Mouse (Mus musculus): Measurements from ENCODE around the gene Gm17555.
"Not testable (repeated sequence)": the region's sequence is repeated elsewhere in the genome, so short reads cannot be mapped to it uniquely, and the experiment has no call there.

The Gm17555 gene

DNA sequence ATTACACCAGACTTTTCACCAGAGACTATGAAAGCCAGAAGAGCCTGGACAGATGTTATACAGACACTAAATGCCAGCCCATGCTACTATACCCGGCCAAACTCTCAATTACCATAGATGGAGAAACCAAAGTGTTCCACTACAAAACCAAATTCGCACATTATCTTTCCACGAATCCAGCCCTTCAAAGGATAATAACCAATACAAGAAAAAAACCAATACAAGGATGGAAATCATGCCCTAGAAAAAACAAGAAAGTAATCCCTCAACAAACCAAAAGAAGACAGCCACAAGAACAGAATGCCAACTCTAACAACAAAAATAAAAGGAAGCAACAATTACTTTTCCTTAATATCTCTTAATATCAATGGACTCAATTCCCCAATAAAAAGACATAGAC is at the start of gene Gm17555:
Gene Gm17555, plus strand, starts transcription at position 301 of the 400 bp plus-strand sequence.
- not testable (repeated sequence) for DNase-seq

DNA sequence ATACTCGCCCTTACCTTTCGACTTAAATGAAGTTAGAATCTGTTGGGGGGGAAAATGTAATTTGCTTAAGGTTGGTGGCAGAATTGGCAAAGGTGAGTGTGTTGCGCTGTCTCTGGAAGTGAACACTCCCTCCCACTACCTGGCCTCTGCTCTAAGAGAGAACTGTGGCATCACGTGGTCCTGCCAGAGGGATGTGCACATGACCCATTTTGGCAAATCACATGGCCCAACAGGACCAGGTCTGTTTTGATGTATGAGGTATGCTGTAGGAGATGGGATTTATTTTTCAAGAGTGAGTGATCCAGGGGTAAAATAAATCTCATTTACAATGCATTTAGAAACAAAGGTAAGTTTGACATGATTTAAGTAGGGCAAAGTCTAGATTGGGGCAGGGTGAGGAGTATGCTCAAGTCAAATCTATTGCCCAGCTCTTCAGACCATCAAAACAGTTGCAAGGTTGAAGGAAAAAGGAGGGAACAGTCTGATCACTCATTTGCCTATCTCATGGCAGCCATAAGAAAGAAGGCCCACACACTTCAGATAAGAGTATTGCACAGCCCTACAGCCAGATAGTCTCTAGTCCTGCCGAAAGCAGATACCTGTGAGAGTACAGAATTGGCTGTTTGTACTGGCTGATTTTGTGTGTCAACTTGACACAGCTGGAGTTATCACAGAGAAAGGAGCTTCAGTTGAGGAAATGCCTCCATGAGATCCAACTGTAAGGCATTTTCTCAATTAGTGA is 49.5 kb upstream of the Gm17555 start:
- no peak for DNase-seq

DNA sequence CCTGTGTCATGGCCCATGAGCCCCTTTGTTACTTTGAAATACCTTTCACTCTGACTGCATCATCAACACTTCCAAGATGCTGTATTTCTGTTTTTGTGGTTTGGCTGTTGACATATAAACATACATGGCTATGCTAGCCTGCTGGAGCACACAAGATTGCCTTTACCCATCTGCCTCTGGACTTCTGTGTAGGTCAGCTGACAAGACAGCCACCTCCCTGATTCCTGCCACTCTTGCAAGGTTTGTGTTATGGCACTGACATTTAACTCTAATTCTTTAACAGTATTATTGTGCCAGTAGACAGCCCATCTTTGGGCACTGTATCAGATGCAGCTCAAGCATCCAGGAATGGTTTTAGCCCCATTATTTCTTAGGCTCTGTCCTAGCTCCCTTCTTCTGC is 48.6 kb upstream of the Gm17555 start:
- no peak for DNase-seq

DNA sequence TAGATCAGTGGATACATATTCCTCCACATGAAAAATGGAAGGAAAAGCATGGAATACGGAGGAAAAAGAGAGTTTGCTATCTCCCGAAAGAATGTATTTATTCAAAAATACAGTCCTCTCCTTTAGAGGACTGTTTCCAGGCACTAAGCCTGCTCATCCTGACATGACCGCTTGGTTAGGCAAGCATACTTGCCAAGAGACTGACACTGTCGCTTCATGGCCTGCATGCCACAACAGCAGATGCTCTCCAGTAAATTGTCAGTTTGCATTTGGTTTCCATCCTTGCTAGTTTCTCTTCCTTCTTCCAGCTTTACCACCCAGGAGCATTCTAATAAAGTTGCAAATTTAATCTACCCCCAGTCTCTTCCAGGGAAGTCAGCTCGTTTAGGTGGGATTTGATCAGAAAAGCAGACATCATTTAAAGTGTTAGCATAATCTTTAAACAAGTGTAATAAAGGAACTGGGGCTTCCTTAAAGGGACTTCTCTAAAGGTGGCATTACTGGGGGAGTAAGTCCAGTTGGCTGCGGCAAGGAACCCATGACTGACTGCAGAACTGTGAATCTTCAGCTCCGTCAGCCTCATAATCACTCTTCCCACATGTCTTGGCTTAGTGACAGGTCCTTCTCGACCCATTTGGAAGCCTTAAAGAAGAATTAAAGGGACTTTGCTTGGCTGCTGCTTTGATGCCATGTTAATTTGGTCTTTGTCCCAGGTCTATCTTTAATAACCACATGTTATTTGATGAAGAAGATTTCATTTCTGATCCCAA is 47.9 kb upstream of the Gm17555 start:
- peak; percentile 43 for DNase-seq

DNA sequence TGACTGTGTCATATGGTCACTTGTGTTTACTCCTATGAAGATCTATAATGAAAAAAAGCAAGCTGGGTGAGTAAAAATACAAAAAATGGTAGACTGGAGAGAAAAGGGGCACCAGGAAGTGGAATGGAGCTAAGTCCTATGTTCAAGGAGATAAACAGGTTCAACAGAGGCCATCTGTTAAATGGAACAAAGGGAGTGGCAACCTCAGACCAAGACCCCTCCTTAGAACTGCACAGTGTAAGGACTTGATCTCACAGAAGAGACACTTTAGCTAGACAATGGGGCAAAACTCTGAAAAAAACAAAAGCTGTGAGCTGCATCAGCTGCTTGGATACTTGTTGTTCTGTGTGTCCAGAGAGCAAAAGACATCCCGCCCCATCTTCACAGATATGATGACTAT is 43.5 kb upstream of the Gm17555 start:
- DNase-seq: no peak

DNA sequence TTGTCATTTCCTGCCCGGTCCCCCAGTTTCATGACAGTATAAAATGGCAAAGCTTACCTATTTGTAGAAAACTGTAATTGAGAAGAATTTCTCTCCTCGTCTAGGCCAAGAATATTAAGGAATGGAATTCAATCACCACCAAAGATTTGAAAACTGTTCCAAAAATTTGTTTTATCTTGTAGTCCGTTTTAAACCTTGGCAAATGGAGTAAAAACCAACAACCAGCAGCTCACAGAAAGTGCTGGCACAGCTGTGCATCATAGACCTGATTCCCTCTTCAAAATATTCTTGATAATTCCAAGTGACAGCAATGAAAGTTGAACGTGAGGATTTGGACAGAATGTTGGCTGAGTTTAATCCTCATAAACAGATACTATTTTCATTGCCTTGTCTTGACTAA is 23.6 kb upstream of the Gm17555 start:
- DNase-seq: no peak

DNA sequence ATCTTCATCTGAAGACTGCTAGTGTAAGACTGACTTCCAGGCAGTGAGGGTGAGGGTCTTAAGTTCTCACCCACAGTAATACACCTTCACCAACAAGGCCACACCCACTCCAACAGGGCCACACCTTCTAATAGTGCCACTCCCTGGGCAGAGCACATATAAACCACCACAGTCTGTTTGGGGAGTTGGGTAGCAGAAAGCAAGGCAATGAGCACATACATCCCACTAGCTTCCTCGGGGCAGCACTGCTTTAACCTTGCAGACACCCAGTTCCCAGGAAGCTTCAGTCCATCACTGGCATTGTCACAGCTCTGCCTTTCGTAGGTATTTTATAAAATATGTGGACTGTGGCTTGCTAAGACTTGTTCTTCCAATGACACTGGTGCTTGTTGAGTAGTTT is 22.8 kb upstream of the Gm17555 start:
- no peak for DNase-seq

DNA sequence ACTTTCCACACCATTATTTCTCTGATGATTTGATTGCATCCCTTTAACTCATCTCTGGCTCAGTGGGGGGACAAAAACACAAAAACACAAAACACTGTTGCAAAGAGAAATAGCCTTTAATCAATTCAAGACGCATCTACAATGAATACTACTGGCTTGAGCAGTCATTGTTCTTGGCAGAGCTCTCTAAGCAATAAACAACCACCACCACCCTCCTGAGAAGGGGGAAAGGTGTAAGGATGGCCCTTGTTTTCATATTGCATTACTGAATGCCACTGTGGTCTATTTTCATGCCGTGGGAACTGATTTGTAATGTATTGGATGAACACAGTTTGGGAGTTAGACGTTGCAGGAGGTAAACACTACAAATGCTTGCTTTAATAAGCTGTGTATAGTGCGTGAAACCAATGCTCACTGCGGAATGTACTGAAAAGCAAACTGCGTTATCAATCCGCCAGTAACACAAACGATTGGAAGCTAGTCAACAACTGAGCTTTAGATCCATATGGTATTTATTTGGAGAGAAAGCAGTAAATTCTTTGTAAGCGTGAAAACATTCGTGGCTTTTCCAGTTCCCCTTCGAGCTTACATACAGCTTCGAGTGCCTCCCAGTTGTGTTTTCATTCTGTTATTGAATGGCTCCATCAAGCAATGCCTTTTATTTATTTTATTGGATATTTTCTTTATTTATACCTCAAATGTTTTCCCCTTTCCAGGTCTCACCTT is 19.1 kb upstream of the Gm17555 start:
- no peak for DNase-seq

DNA sequence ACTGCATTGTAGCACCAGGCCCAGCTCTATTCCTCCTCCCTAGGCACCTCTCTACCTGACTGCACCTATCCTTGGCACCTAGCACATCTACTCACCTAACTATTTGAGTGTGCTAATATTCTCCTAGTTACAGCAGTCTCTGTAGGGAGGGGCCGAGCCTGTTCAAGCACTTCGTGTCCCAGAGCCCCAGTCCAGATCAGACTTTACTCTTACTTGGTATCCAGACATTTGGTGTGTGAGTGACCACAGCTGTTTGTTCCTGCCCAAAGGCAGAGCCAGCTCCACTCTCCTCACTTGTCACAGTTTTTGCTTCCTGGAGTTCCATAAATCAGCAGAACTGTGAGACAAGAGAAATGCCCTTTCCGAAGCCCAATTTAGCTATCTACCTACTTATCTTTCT is 15.9 kb upstream of the Gm17555 start:
- no peak for DNase-seq

DNA sequence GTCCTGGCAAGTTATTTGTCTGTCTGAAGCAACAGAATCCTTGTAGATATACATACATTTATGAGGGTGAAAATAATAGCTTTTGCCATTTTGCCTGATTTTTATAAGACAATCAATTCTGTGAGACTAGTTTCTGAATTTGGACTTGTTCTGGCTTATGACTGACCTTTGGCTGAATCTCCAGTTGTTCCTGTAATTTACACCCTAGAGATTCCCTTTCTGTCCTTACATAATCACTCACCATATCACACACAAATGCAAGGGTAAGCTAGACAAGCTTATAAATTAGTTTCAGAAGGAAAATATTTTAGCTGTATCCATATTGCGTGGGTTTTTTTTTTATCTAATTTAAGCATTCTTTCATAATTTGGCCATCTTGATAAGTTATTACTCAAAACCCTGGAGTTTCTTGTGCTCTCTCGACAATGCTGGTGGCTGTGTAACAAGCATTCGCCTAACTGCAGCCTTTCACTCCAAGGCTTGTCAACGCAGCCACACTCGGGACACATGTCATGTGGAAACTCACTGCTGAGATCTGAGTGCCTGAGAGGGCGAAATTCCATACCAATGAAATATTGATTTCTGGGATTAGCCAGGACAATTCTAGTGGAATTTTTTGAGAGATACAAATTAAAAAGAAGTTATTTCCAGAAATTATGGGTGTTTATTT is 3.8 kb upstream of the Gm17555 start:
- no peak for DNase-seq

DNA sequence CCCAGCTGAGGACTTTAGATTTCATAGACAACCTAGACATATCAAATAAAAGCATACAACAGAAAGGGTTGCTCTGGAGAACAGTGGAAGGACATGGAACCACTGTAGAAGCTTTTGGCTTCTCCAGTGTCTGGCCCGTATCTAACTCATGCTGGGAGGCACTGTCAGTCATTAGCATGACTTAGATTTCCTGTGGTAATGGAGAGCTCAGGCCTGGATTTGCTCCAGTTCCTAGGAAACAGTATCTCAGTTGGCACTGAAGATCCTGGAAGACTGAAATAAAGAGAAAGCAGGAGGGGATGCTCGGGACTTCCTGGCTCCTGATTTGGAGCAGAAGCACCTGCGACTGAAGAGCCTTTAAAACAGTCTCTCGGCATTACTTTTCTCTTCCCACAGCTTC is 12.7 kb downstream of the Gm17555 start:
- peak; percentile 68 to 74 for DNase-seq

DNA sequence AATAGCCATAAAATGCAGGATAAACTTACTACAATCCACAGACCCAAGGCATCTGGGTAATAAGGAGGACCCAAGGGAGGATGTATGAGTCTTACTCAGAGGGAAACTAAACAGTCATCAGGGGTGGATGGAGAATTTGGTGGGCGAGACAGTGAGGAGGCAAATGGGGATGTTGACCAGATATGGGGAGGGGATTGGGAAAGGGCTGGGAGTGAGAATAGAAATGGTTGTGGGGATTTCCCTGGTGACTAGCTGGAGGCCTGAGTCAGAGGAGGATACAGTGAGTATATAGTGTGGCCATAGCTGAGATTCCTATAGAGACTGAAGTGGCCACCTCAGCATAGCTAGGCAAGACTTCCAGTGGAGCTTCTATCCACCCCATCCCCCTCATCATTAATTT is 16.8 kb downstream of the Gm17555 start:
- DNase-seq: no peak

DNA sequence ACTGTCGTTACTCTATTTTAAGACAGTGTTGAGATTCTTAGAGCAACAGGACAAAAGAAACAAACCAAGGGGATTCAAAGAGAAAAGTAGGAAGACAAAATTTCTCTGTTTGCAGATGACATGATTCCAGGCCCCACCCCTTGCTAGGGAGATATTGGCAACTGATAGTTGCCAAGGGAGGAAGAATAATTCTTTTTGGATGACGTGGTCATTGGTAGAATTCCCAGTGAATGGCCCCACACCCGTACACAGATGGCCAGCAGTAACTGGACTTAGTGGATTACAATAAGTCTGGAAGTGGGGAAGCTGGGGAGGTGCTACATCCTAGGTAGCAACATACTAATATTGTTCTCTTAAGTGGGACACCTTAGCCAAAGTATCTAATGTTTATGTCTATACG is 22.0 kb downstream of the Gm17555 start:
- peak; percentile 40 to 59 for DNase-seq

DNA sequence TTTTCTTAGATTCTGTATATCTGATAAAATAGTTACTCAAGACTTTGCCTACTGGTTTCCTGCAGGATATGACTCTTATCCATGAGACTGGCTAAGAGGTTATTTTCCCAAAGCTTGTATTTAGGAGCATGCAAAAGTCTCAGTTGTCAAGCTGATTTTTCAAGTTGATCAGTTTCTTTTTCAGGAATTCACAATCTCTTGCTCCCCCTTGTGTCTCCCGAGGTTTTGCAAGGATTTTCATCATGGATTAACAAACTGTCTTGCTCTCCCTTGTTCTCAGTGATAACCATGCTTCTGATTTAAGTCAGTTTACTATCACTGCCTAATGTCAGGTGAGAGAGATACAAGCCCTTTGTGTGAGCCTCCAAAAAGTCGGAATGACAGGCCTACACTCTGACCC is 30.5 kb downstream of the Gm17555 start:
- DNase-seq: peak; percentile 50 to 61

DNA sequence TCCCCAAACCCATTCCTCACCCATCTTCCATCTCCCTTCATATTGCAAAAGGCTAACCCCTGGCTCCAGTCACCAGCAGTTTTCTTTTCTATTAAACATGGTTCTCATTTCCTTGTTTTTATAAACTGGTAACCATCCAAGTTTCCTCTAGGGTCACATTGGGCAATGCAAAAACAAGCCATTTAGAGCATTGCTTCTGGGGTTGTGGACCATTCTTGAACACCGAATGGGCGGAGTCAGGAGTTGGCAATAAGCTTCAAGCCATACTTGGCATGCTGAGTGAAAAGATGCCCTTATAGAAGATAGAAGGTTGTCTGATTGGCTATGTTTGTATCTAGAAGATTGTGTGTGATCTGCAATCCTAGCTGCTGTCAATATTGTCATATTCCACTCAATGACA is 33.6 kb downstream of the Gm17555 start:
- DNase-seq: no peak

DNA sequence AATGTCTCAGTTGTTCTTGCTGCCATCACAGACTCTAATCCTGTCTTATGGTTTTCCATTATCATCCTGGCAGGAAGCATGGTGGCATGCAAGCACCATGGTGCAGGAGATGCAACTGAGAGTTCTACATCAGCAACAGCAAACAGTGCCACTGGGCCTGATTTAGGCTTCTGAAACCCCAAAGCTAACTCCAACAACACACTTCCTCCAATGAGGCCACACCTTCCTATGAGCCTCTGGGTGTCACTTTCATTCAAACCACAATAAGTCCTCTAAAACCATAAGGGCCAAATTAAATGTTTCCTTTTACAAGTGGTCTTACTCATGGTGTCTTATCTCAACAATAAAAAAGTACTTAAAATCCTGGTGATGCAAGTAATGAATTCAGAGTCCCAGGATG is 37.3 kb downstream of the Gm17555 start:
- DNase-seq: no peak
